Mouse (Mus musculus) heart, postnatal 10 days (tissue): ENCODE measurements around the gene Slc22a5. TPM values are rescaled to one million over a fixed set of nuclear protein-coding genes. Genes with fewer than 3 reads are reported as not detected.
A peak's percentile ranks its signal among the peaks of the same experiment; 100 is the strongest.
"Not testable (repeated sequence)": the region's sequence is repeated elsewhere in the genome, so short reads cannot be mapped to it uniquely, and the experiment has no call there.

ENCODE experiments used
- DNase-seq, 2 experiments: peaks; one replicate each; pipeline ENCODE4 v3.0.0; 2021
- intact Hi-C: fragments of 180-260 bp; cut with DNase I; formaldehyde crosslinking; loops from one replicate; pipeline ENCODE4 v1.15.1; 2025
- total RNA-seq, 2 experiments: library from RNA; stranded (reverse); gene quantifications; 2 replicates each; pipeline ENCODE4 v1.2.3; 2021

Gene Slc22a5
- 10 to 100 TPM; 18.3 to 20.9 TPM for total RNA-seq

DNA sequence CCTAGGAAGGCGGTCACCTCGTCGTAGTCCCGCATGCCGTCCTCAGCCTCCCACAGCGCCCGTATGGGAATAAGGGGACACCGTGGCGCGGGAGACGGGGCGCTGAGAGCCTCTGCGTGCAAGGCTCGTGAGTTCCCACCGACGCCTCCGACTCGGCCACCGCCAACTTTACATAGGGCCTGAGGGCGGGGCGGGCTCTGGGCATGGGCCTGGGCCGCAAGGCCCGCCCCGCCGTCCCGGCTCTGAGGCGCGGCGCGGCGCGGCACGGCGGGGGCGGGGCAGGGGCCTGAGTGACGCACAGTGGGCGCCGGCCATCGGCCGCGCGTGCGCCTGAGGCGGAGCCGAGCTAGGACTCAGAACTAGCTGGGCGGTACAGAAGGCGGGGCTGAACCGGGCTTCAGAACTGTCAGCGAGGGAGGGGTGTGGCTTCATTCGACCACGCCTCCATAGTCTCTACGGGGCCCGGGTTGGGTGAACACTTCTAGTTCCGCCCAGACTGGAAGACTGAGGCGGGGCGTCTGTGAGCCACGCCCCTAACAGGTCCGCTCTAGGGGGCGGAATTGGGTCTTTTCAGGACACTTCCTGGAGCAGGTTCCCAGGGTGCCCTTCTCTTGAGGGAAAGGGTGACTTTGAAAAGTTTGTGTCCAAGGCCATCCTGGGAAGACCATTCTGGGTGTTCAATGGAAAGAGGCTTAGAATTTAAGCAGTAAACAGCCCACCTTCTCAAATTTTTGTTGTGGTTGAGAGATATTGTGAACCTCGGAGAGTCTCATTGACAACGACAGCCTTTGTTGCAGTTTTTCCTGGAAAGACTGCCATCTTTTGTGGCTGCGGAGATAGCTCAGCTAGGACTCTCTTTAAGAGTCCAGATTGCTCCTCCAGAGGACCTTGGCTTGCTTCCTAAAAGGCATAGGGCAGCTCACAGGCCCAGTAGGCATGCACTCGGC lies at the start of gene Slc22a5:
Gene Slc22a5, minus strand, starts transcription at position 156 of the 947 bp plus-strand sequence.
- peak; percentile 99 for DNase-seq
- intact Hi-C loops, result no loop called here

DNA sequence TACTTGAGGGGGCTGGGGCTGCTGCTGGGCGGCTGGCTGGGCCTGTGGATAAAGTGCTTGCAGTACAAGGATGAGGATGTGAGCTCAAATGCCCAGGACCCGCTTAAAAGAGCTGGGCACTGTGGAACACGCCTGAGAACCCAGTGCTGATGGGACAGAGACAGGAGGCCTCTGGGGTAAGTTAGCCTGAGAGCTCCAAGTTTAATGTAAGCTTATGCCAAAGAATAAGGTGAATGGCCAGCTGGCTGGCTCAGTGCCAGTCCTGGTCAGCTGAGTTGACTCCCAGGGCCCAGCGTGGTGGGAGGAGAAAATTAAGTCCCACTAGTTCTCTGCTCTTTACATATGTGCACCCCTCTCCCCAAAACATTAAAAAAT lies 40.5 kb upstream of the Slc22a5 start:
- intact Hi-C loops, result loop anchor here (2.0 to 5.0 kb wide), 4 partner anchors 55 to 325 kb away; no protein-coding TSS in a partner anchor
- DNase-seq, result not testable (repeated sequence)

DNA sequence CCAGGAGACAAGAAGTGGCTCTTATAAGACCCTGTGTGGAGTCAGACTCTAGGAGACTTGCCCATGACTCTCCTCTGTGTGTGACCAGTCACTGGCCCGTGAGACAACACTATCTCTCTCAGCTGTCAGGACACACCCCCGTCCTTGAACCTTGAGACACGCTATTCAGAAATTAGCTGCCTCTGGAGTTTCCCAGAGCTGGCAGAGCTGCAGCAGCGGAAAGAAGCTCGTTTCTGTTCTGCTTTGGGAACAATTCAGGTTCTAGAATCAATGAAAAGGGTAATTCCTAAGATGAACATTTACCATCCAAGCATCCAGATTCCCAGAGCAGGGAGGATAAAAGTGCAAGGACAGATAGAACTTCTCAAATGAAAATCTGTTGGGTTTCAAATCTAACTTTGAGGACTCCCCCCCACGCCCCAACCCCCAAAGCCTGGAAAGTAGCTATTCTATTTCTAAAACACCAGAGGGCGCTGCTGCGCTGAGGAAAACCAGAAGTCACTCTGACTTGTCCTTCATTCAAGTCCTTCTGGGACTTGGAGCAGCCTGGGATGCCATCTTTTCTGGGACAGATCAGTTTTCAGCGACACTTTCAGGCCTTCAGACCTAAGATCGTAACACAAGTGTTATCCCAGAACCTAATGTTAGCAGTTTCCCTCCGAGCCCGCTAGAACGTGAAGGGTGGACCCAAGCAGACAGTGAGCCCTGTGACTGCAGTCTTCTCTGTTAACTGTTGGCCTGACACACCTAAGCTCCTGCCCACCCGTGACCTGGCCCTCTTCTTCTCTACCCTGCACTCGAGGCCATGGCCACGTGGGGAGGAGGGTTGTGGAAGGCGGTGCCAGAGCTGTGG lies 39.9 kb upstream of the Slc22a5 start:
- intact Hi-C loops, result loop anchor here (2.0 to 5.0 kb wide), 4 partner anchors 56 to 326 kb away; no protein-coding TSS in a partner anchor
- DNase-seq, result peak; percentile 65 to 81

DNA sequence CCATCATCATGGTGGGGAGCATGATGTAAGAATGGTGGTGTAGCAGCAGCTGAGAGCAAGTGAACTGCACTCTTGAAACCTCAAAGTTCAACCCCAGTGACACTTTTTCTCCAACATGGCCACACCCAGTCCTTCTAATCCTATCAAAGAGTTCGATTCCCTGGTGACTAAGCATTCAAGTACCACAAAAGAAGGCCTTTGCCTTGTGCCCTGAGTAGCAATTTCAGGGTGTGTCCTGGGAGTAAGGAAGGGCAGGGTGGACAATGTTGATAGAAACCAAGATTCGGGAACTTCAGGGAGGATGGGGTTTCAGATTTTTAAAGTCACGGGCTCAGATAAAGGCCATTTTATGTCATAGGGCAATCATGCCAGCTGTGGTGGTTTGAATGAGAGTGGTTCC lies 38.3 kb upstream of the Slc22a5 start:
- no peak for DNase-seq
- intact Hi-C loops, result loop anchor here (2.0 to 5.0 kb wide), 4 partner anchors 58 to 328 kb away; no protein-coding TSS in a partner anchor

- DNase-seq, result no peak
- intact Hi-C loops, result no loop called here
Observed at GRCm38 (mm10) chr11:53928585-53928984, 37.1 kb upstream of the Slc22a5 start.

DNA sequence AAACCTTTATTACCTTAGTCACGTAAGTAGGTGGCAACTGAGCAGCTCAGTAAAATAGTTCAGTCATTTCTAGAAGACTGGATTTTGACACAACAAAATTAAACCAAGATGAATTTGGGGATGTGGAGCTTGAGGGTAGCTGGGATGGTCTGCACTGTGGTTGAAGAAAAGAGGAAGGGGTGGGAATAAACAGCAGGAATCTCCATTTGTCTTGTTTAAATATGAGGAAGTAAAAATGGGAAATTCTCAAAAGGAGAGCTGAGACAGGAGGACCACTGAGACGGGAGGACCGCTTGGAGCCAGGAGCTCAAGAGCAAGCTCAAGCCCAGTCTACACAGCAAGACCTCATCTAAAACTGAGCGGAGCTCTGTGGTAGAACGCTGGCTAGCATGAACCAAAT lies 34.8 kb upstream of the Slc22a5 start:
- no peak for DNase-seq
- intact Hi-C loops, result no loop called here

- intact Hi-C loops, result no loop called here
Observed at GRCm38 (mm10) chr11:53918851-53919250, 27.4 kb upstream of the Slc22a5 start.

GRCm38 (mm10) chr11:53911011-53911410 lies 19.6 kb upstream of the Slc22a5 start:
- intact Hi-C loops, result no loop called here

More at GRCm38 (mm10) chr11:53918851-53919250, 27.4 kb upstream of the Slc22a5 start:
- DNase-seq, result no peak

GRCm38 (mm10) chr11:53908686-53909085 lies 17.2 kb upstream of the Slc22a5 start:
- no peak for DNase-seq
- intact Hi-C loops, result no loop called here

More at GRCm38 (mm10) chr11:53911011-53911410, 19.6 kb upstream of the Slc22a5 start:
- no peak for DNase-seq

GRCm38 (mm10) chr11:53904534-53904925 lies 13.1 kb upstream of the Slc22a5 start:
- intact Hi-C loops, result no loop called here
- no peak for DNase-seq

DNA sequence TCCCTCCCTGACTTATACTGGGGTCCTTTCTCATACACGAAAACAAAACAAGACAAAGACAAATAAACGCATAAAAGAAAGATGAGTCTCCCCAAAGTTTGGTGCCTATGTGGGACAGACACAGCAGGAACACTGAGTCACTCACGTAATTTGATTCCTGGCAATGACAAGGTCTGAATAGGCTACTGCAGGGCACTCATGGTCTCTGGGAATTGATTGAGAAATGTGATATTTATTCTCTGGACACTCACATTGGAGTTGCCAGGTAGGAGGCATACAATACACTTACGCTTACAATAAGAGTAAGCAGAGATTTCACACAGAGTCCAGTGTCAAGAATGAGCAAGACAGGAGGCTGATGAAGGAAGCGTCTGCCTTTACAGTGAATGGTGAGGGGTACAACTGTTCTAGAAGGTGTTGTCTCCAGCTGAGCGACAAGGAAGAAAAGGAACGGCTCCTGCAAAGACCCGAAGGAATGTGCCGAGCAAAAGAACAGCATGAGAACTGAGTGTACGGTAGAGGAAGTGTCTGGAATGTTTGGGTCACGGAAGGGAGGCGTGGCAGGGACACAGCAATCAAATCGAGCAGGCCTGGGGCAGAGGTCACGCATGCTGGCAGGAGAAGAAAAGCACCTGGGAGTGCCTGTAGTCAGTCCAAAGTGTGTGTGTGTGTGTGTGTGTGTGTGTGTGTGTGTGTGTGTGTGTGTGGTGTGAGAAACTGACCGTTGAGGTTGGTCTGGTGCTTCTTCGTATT lies 12.5 kb upstream of the Slc22a5 start:
- peak; percentile 25 to 39 for DNase-seq
- intact Hi-C loops, result no loop called here

DNA sequence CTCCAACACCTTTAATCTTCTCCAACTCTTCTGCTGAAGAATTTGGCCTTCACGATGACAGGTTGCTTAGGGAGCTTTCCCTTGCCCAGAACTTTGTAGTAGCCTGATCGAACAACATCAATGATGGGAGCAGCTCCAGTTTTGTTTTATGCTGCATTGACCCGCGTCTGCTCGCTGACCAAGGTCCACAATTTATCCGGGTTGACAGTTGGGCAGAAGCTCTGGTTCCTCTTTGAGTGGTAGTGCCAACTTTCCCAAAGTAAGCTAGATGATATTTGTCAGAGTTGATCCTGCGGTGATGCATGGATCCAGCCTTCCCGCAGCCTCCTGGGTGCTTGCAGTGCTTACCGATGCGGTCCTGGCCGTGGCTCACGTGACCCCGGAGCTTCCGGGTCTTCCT lies 11.3 kb upstream of the Slc22a5 start:
- intact Hi-C loops, result no loop called here
- DNase-seq, result no peak

- intact Hi-C loops, result no loop called here
- no peak for DNase-seq
Observed at GRCm38 (mm10) chr11:53900991-53901390, 9.5 kb upstream of the Slc22a5 start.

GRCm38 (mm10) chr11:53899981-53900380 lies 8.5 kb upstream of the Slc22a5 start:
- no peak for DNase-seq
- intact Hi-C loops, result no loop called here

GRCm38 (mm10) chr11:53899004-53899403 lies 7.5 kb upstream of the Slc22a5 start:
- no peak for DNase-seq
- intact Hi-C loops, result no loop called here

- intact Hi-C loops, result no loop called here
- no peak for DNase-seq
Observed at GRCm38 (mm10) chr11:53896935-53897334, 5.5 kb upstream of the Slc22a5 start.

GRCm38 (mm10) chr11:53893451-53893850 lies 2.0 kb upstream of the Slc22a5 start:
- DNase-seq, result no peak
- intact Hi-C loops, result no loop called here

DNA sequence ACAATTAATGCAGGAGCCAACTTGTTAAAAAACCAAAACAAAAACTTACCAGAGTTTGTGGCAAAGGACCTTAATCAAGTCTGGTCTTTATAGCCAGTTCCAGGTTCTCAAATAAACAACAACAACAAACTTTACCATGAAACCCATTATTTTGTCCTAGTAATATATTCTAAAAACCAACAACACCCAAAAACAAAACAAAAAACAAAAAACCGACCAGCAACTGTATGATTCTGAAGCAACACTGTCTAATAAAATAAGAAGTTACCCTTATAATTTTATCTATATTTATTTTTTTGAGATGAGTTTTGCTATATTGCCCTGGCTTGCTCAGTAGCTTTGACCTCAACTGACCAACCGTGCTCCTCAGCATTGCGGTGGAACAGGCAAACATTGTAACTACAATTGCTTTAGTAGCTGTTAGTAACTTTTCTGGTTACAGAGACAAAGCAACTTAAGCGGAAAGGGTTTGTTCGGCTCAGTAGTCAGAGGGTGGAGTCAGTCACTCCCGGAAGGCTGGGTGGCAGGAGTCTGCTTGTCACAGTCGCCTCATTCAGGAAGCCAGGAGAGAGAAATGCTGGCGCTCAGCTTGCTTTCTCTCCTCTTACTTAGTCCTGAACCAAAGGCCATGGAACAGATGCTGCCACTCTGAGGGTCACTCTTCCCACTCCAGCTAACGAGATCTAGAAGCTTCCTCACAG lies 1.4 kb upstream of the Slc22a5 start:
- DNase-seq, result peak in 1 of 2 experiments; percentile 39
- intact Hi-C loops, result no loop called here

DNA sequence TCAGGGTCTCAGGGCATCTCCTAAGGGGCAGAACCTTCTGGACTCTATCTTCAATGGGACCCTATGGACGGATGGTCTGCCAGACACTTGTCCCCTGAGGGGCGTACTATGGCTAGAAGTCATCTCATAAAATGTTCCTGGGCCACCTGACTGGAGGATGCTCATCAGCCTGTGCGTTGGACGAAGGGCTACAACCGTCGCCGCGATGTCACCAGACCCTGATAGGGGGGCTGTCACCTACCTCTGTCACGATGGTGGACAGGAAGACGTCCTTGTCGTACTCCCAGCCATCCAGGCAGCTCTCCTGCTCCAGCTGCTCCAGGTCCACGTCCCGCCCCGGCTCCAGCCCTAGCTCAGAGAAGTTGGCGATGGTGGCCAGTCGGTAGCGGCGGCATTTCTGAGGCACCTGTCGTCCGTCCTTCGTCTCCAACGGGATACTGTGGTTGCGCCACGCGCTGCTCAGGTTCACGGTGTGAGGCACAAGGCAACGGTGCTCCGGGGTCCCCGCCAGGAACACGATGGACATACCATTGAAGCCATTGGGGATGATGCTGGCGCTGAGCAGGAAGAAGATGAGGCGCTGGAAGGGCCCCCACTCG lies 455 bp downstream of the Slc22a5 start:
- no peak for DNase-seq
- intact Hi-C loops, result loop anchor here (1.0 kb wide), 1 partner anchor 87 kb away; no protein-coding TSS in a partner anchor
